Mouse (Mus musculus) layer of hippocampus, adult 9-10 months (tissue): ENCODE measurements around the gene Gm20388.

Source experiments
- DNase-seq: peaks from one replicate; pipeline ENCODE4 v3.0.0; 2022; ENCODE audit warnings: low spot score

Gm20388 gene

GRCm38 (mm10) chr8:119915298-119915697 lies 4.7 kb downstream of the Gm20388 start:
- no peak for DNase-seq

DNA sequence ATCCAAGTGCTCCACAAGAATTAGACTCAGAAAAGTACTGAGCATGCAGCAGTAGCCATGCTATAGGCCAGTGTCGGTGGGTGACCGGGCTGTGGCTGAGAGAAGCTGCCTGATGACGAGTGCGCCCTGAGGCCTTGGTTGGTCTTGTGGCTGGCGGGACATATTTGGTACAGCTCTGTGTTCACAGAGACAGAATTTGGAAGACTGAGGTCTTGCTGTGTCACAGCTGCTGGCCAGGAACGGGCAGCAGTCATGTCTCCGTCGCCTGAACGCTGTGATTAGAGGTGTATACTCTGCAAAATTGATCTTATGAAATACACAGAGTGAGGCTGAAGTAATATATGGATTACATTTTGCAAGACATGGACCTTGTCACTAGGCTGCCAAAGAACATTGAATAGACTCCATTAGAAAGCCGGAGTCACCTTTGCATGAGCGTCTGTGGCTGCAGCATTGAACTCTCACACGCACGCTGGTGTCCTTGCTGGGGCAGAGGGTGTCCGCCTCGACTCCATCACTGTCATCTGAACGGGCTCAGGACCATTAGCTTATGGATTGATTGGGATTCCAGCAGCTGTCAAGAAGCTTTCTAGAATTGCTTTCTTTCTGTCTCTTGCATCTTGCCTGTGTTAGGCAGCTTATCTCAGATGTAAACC lies 5.7 kb downstream of the Gm20388 start:
- no peak for DNase-seq

GRCm38 (mm10) chr8:119917415-119917814 lies 6.8 kb downstream of the Gm20388 start:
- DNase-seq = no peak

GRCm38 (mm10) chr8:119918155-119918567 lies 7.5 kb downstream of the Gm20388 start:
- no peak for DNase-seq

- no peak for DNase-seq
Observed at GRCm38 (mm10) chr8:119923259-119923658, 12.6 kb downstream of the Gm20388 start.

DNA sequence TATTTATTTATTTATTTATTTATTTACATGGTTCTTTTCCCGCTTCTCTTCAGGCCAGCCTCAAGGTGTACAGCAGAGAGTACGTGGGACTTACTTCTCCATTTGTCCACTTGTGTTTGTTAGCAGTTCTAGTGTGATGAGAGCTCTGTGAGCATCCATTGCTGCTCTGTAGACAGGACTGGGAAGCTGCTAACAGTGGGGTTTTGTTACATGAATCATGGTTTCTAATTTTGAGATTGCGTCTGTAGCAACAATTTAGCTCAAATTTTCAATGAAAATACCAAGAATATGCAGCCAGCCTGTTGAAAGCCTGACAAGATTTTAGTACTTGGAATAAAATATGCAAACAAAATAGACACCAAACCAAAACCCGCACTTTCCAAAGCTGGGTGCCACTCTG lies 14.8 kb downstream of the Gm20388 start:
- DNase-seq = no peak

DNA sequence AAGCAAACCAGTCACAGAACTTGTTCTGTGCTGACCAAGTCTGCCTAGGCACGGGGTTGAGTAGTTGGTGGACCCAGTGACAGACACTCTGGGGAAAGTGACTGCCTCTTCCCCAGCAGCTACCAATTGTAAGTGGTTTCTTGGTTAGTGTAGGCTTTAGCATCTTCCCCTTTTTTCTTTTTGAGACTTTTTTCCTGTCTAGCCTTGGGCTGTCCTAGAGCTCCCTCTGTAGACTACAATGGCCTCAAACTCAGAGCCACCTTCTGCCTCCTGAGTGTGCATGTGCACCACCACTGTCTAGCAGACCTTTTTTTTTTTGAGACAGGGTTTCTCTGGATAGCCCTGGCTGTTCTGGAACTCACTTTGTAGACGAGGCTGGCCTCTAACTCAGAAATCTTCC lies 15.8 kb downstream of the Gm20388 start:
- no peak for DNase-seq

DNA sequence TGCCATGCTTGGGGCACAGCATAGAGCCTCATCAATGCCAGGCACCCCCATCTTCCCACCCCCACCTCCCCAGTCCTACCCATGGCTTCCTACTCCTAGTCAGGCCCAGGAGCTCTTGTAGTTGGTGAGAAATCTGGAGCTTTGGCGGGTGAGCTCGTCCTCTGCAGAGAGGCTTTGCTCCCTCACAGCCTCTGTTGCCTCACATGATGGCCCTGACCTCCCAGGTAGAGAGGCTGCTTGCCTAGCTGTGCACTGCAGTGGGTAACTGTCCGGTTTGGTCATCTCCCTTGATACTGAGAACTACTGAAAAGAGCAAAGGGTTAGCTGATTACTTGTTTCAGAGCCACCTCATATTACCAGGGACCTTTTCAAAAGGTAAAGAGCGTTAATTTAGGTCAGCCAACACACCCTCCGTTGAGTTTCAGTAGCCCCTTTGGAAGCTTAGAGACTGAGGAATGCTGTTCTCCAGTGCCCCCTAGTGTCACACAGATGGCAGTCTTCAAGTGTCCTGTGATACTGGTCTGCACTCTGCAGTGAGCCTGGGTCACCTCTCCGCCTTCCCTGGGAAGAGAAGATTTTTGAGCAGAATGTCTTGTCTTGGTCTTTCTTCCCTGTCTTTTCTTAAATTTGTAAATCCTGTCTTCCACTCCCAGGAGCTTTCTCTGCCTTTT lies 16.9 kb downstream of the Gm20388 start:
- no peak for DNase-seq

- DNase-seq = no peak
Observed at GRCm38 (mm10) chr8:119931317-119931716, 20.7 kb downstream of the Gm20388 start.

DNA sequence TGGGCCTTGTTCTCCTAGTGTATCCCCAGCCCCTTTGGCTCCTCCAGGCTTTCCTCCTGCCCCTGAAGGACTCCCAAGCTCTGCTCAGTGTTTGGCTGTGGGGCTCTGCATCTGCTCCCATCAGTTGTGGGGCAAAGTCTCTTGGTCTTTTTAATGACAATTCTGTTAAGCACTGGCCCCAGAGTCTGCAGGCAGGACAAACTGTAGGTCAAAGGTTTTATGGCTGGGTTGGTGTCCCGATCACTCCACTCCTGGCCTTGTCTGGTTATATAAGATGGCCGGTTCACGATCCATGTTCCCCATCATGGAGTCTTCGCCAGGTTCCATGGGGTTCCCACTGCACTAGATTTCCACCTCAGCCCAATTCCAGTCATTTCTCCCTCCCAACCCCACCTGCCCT lies 23.0 kb downstream of the Gm20388 start:
- DNase-seq = no peak

DNA sequence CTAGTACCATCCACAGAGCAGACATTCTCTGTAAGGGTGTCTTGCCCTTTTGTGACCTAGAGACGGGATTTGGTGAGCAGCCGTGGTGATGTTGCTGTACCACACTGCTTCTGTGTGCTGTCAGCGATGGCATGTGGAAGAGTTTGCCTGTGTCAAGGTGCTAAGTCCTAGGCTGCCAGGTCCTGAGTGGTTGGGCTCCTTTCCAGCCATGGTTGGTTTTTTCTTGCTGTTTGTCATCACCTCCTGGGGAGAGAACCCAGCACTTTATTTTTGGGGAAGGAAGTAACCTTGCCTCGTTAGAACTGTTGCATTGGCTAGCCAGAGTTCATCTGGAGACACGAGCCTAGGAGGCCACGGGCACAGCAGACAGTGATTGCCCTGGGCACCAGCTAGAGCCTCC lies 24.9 kb downstream of the Gm20388 start:
- no peak for DNase-seq

DNA sequence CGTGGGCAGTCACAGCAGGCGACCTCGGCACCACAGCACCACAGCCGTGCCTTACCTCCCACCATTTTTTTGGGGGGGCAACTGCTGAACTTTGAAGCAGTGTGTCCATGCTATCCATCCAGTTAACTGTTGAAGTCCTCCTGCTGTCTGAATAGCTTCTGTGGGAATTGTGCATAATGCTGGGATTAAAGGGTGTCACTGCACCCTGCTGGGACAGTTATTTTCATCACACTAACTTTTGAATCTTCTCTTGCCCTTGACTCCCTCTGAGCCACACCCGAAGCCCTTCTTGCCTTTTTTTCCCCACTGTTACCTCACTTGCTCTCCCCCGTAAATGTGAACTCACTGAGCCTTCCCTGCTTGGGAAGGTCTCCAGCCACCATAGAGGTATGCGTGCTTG lies 27.8 kb downstream of the Gm20388 start:
- no peak for DNase-seq

DNA sequence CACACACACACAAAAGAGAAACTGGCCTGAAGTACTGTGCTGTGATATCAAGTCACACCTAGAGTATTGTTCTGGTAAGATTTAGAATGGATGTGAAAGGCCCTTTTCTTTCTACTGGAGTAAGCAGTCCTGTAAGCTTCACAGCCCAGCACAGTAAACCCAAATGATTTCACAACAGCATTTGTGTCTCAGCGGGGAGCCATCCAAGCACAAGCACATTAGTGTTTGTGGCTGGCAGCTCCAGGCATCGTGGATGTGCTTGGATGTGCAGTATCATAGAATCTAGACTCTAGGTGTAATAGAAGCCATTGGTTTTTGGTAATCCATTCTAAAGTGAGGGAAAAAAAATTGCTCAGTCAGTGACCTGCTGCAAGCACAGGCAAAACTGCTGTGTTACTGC lies 28.7 kb downstream of the Gm20388 start:
- DNase-seq = no peak

- no peak for DNase-seq
Observed at GRCm38 (mm10) chr8:119941471-119941870, 30.8 kb downstream of the Gm20388 start.

- DNase-seq = no peak
Observed at GRCm38 (mm10) chr8:119943616-119944015, 33.0 kb downstream of the Gm20388 start.

DNA sequence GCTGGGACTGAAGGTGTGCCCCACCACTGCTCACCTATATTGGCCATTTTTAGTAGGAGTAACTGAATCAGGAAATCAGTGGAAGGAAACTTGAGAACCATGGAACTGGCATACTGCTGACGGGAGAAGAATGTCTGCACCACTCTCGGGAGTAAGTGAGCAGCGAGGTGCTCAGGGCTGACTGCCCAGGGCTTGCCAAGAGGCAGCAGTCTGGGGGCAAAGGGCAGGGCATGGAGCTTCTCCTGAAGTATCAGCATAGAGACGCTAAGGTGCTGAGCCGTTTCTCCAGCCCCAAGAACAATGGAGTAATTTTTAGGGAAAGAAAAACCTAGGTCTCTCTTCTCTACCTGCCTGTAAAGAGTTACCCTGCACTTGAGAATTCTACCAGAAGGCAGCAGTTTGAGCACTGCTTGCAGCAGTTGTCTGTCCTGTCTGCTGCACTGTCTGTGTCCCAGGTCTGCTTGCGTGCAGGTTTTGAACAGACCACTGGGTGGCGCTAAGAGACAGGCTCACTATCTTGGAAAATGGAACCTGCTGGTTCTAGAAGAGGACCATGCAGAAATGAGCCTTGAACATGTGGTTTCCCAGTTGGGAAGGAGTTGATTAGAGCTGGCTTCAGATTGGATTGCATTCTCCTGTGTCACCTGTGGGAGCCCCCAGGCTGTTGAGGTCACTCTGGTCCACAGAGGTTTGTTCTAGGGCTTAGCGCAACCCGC lies 33.6 kb downstream of the Gm20388 start:
- peak; percentile 72 for DNase-seq

DNA sequence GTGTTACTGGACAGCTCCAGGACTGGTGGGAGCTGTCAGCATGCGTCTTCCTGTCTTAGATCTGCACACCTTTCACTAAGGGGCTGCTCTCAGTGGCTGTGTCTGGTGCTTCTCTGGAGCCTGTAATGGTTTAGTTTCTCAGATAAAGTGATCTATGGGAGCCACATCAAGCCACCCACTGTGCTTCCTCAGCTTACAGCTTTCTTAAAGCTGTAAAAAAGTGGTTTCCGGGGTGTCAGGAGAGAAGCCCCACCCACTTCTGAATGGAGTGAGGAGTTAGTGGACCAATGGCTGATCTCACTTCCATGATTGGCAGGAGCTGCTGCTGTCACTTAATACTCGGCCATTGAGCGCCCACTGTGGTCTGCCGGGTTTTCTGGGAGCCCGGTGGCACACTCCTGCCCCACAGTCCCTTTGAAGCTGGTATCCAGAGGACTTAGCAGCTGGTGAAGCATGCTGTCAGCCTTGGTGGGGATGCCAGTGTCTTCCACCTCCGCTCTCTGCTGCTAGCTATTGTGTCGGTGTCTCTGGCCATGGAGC lies 35.8 kb downstream of the Gm20388 start:
- no peak for DNase-seq

GRCm38 (mm10) chr8:119947653-119948052 lies 37.0 kb downstream of the Gm20388 start:
- no peak for DNase-seq

- no peak for DNase-seq
Observed at GRCm38 (mm10) chr8:119948340-119948739, 37.7 kb downstream of the Gm20388 start.

DNA sequence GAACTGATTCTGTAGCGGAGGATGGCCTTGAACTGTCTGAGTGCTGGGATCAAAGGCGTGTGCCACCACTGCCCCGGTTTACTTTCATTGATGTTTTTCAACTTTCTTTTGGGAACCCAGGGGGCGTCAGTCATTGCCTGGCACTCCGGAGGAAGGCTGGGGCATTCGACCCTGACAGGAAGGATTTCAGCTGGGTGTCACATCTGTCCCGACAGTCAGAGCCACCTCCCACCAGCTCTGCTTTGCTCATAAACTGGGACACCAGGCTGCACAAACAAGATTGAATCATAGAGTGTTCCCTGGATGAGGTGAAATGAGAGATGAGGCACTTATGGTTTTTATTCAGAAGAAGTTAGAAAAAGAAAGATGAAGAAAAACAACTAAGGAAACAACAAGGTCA lies 41.6 kb downstream of the Gm20388 start:
- no peak for DNase-seq

DNA sequence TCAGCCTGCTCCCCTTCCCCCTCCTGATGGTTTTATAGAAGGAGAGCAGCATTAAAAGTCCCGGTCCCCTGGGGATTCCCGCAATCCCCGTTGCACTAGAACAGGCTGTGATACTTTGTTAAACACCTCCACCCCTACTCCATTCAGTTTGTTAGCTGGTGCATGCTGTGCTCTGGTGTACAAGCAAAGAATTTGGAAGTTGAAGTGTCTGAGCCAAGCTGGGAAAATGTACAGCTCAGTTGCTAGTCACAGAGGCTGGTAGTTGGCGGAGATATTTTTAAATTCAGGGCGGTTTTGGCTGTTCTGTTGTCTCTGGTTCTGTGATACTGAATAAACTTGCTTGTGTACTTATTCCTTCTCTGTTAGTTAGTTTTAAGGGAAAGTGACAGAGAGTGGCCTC lies 42.1 kb downstream of the Gm20388 start:
- DNase-seq = peak; percentile 35

GRCm38 (mm10) chr8:119955333-119955732 lies 44.7 kb downstream of the Gm20388 start:
- DNase-seq = no peak

DNA sequence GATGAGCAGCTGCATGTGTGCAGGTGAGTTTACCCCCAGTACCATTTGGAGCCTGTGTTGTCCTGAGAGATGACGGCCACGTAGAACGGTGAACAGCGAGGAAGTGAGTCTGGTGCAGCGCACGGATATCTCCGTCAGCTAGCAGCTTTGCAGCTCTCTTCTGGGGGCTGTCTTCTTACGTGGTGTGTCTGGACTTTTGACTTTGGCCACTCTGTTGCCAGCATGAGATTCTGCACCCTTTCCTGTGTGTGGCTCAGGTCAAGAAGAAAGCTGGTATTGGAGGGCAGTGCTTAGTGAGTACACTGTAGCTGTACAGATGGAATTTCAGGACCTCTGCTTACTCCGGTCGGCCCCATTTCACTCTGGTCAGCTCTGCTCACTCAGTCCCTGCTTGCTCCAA lies 47.4 kb downstream of the Gm20388 start:
- no peak for DNase-seq
